Mouse (Mus musculus): Measurements from ENCODE around the gene Nbas. TPM values are rescaled to one million over a fixed set of nuclear protein-coding genes. Genes with fewer than 3 reads are reported as not detected.
A peak's percentile ranks its signal among the peaks of the same experiment; 100 is the strongest.

The Nbas gene
- polyA plus RNA-seq (2015; fragmentation: Nextera tagmentation; extraction: Ambion mirVana) = 14.4 and 17.5 TPM in 2 replicates

- 2% methylated on average over 38 of the region's 38 CpGs for WGBS
- H3K27me3 ChIP-seq (replicated peaks; ENCODE audit: control insufficient read depth, insufficient read depth, low read length) = no peaks in the 10 kb centered on the region
- H3K36me3 ChIP-seq (ENCODE audit: control insufficient read depth, insufficient read depth, low read length) = peaks cover under 1% of the 10 kb centered on the region; the same call in 1 of the 2 replicates
- peak within 1 kb of the TSS; percentile 90 for H3K4me3 ChIP-seq (ENCODE audit: low read length)
- peak within 1 kb of the TSS; percentile 58 for H3K4me2 ChIP-seq (ENCODE audit: low read length)
- H3K9ac ChIP-seq (ENCODE audit: low read depth, low read length) = peak within 1 kb of the TSS; percentile 83
- peaks cover 15% of the 10 kb centered on the region for H3K4me1 ChIP-seq (ENCODE audit: control insufficient read depth, insufficient read depth, low read depth, low read length)
- H3K27ac ChIP-seq (ENCODE audit: low read depth, low read length) = peak within 1 kb of the TSS; percentile 74
- H3K9me3 ChIP-seq (ENCODE audit: control insufficient read depth, low read length) = no peaks in the 10 kb centered on the region
- ATAC-seq = peak; percentile 97
Measured at GRCm38 (mm10) chr12:13268826-13269449, at the start of gene Nbas. TSS of gene Nbas (plus strand) at chr12:13269133.

GRCm38 (mm10) chr12:13242453-13242852 is 26.5 kb upstream of the Nbas start:
- Histone ChIP-seq H3K4me2 (ENCODE audit: low read length) (no peak overlapping the region), H3K4me1 (ENCODE audit: control insufficient read depth, insufficient read depth, low read depth, low read length) (peaks cover 1% of the 10 kb centered on the region; the same call in 1 of the 2 replicates), H3K9me3 (ENCODE audit: control insufficient read depth, low read length) (no peaks in the 10 kb centered on the region), H3K27ac (ENCODE audit: low read depth, low read length) (no peak overlapping the region), H3K4me3 (ENCODE audit: low read length) (no peak overlapping the region), H3K36me3 (ENCODE audit: control insufficient read depth, insufficient read depth, low read length) (peaks cover 32% of the 10 kb centered on the region), H3K27me3 (replicated peaks; ENCODE audit: control insufficient read depth, insufficient read depth, low read length) (no peaks in the 10 kb centered on the region), H3K9ac (ENCODE audit: low read depth, low read length) (no peak overlapping the region)
- no peak for ATAC-seq

- H3K4me2 ChIP-seq (ENCODE audit: low read length) = peak within 1 kb of the TSS; percentile 62
- H3K9ac ChIP-seq (ENCODE audit: low read depth, low read length) = peak within 1 kb of the TSS; percentile 97
- H3K9me3 ChIP-seq (ENCODE audit: control insufficient read depth, low read length) = no peaks in the 10 kb centered on the region
- 3% methylated on average over 53 of the region's 59 CpGs for WGBS
- ATAC-seq = peak; percentile 96
- peak within 1 kb of the TSS; percentile 89 for H3K4me3 ChIP-seq (ENCODE audit: low read length)
- peaks cover 4% of the 10 kb centered on the region; the same call in 1 of the 2 replicates for H3K4me1 ChIP-seq (ENCODE audit: control insufficient read depth, insufficient read depth, low read depth, low read length)
- 0 out of 2 replicates have a peak, but pooled peaks cover 3% of the 10 kb centered on the region for H3K36me3 ChIP-seq (ENCODE audit: control insufficient read depth, insufficient read depth, low read length)
- peak within 1 kb of the TSS; percentile 86 for H3K27ac ChIP-seq (ENCODE audit: low read depth, low read length)
- H3K27me3 ChIP-seq (replicated peaks; ENCODE audit: control insufficient read depth, insufficient read depth, low read length) = no peaks in the 10 kb centered on the region
Measured at GRCm38 (mm10) chr12:13248691-13249572, 20.0 kb upstream of the Nbas start, which contains the start of gene Ddx1. TSS of gene Ddx1 (minus strand) at chr12:13249213.

- Histone ChIP-seq H3K9ac (ENCODE audit: low read depth, low read length) (peak overlapping the region; percentile 97), H3K4me2 (ENCODE audit: low read length) (peak overlapping the region; percentile 53)
- ATAC-seq = peak; percentile 34
Measured at GRCm38 (mm10) chr12:13249573-13249919, 19.4 kb upstream of the Nbas start.

GRCm38 (mm10) chr12:13255068-13255467 is 13.9 kb upstream of the Nbas start:
- no peaks in the 10 kb centered on the region for H3K36me3 ChIP-seq (ENCODE audit: control insufficient read depth, insufficient read depth, low read length)
- ATAC-seq = no peak
- H3K27ac ChIP-seq (ENCODE audit: low read depth, low read length) = no peak overlapping the region
- 45% methylated on average over 3 of the region's 3 CpGs for whole genome bisulfite sequencing
- no peak overlapping the region for H3K9ac ChIP-seq (ENCODE audit: low read depth, low read length)
- no peak overlapping the region for H3K4me3 ChIP-seq (ENCODE audit: low read length)
- H3K9me3 ChIP-seq (ENCODE audit: control insufficient read depth, low read length) = no peaks in the 10 kb centered on the region
- no peaks in the 10 kb centered on the region for H3K27me3 ChIP-seq (replicated peaks; ENCODE audit: control insufficient read depth, insufficient read depth, low read length)
- no peaks in the 10 kb centered on the region for H3K4me1 ChIP-seq (ENCODE audit: control insufficient read depth, insufficient read depth, low read depth, low read length)
- no peak overlapping the region for H3K4me2 ChIP-seq (ENCODE audit: low read length)

More at GRCm38 (mm10) chr12:13249573-13249919, 19.4 kb upstream of the Nbas start:
- no peaks in the 10 kb centered on the region for H3K36me3 ChIP-seq (ENCODE audit: control insufficient read depth, insufficient read depth, low read length)
- peaks cover 4% of the 10 kb centered on the region; the same call in 1 of the 2 replicates for H3K4me1 ChIP-seq (ENCODE audit: control insufficient read depth, insufficient read depth, low read depth, low read length)
- WGBS = 87% methylated on average over 3 of the region's 3 CpGs
- H3K9me3 ChIP-seq (ENCODE audit: control insufficient read depth, low read length) = no peaks in the 10 kb centered on the region
- H3K27ac ChIP-seq (ENCODE audit: low read depth, low read length) = peak overlapping the region; percentile 86
- no peaks in the 10 kb centered on the region for H3K27me3 ChIP-seq (replicated peaks; ENCODE audit: control insufficient read depth, insufficient read depth, low read length)
- H3K4me3 ChIP-seq (ENCODE audit: low read length) = peak overlapping the region; percentile 89

- Histone ChIP-seq H3K4me2 (ENCODE audit: low read length) (no peak overlapping the region), H3K27me3 (replicated peaks; ENCODE audit: control insufficient read depth, insufficient read depth, low read length) (no peaks in the 10 kb centered on the region), H3K9ac (ENCODE audit: low read depth, low read length) (no peak overlapping the region; the same call in 1 of the 2 replicates), H3K4me3 (ENCODE audit: low read length) (no peak overlapping the region), H3K36me3 (ENCODE audit: control insufficient read depth, insufficient read depth, low read length) (no peaks in the 10 kb centered on the region), H3K9me3 (ENCODE audit: control insufficient read depth, low read length) (no peaks in the 10 kb centered on the region), H3K27ac (ENCODE audit: low read depth, low read length) (no peak overlapping the region), H3K4me1 (ENCODE audit: control insufficient read depth, insufficient read depth, low read depth, low read length) (no peaks in the 10 kb centered on the region)
- no peak for ATAC-seq
- WGBS = 84% methylated on average over 2 of the region's 2 CpGs
Measured at GRCm38 (mm10) chr12:13255701-13256100, 13.2 kb upstream of the Nbas start.

GRCm38 (mm10) chr12:13268412-13268811 is 521 bp upstream of the Nbas start:
- Histone ChIP-seq H3K4me3 (ENCODE audit: low read length) (peak overlapping the region; percentile 90), H3K9me3 (ENCODE audit: control insufficient read depth, low read length) (no peaks in the 10 kb centered on the region), H3K27me3 (replicated peaks; ENCODE audit: control insufficient read depth, insufficient read depth, low read length) (no peaks in the 10 kb centered on the region), H3K9ac (ENCODE audit: low read depth, low read length) (peak overlapping the region; percentile 36), H3K4me1 (ENCODE audit: control insufficient read depth, insufficient read depth, low read depth, low read length) (peaks cover 15% of the 10 kb centered on the region), H3K36me3 (ENCODE audit: control insufficient read depth, insufficient read depth, low read length) (no peaks in the 10 kb centered on the region), H3K4me2 (ENCODE audit: low read length) (peak overlapping the region; percentile 58), H3K27ac (ENCODE audit: low read depth, low read length) (no peak overlapping the region)
- ATAC-seq = peak; percentile 34
- WGBS = 52% methylated on average over 3 of the region's 3 CpGs

- H3K9ac ChIP-seq (ENCODE audit: low read depth, low read length) = peak overlapping the region; percentile 83
- peak overlapping the region; percentile 58 for H3K4me2 ChIP-seq (ENCODE audit: low read length)
- peak overlapping the region; percentile 74; the same call in 1 of the 2 replicates for H3K27ac ChIP-seq (ENCODE audit: low read depth, low read length)
- no peaks in the 10 kb centered on the region for H3K9me3 ChIP-seq (ENCODE audit: control insufficient read depth, low read length)
- peak; percentile 52 for ATAC-seq
- H3K27me3 ChIP-seq (replicated peaks; ENCODE audit: control insufficient read depth, insufficient read depth, low read length) = no peaks in the 10 kb centered on the region
- WGBS = 43% methylated on average over 16 of the region's 16 CpGs
- H3K4me3 ChIP-seq (ENCODE audit: low read length) = peak overlapping the region; percentile 90
- H3K36me3 ChIP-seq (ENCODE audit: control insufficient read depth, insufficient read depth, low read length) = peaks cover 4% of the 10 kb centered on the region; the same call in 1 of the 2 replicates
- H3K4me1 ChIP-seq (ENCODE audit: control insufficient read depth, insufficient read depth, low read depth, low read length) = peaks cover 15% of the 10 kb centered on the region
Measured at GRCm38 (mm10) chr12:13269570-13270390, 847 bp downstream of the Nbas start.

Measured in hindbrain, embryonic 16.5 days (tissue).